Mouse (Mus musculus) colon, adult 2 months (tissue): ENCODE results near the gene Mageb18. TPM values are rescaled to one million over a fixed set of nuclear protein-coding genes. Genes with fewer than 3 reads are reported as not detected.

Source experiments
- polyA plus RNA-seq: library from polyadenylated mRNA; depleted of rRNA; stranded (reverse); fragments of >200 nt; gene quantifications from 2 replicates; pipeline ENCODE4 v1.2.3, GENCODE M21; 2012; rRNA removed

Mageb18 gene
- not detected in 2 replicates for polyA plus RNA-seq

DNA sequence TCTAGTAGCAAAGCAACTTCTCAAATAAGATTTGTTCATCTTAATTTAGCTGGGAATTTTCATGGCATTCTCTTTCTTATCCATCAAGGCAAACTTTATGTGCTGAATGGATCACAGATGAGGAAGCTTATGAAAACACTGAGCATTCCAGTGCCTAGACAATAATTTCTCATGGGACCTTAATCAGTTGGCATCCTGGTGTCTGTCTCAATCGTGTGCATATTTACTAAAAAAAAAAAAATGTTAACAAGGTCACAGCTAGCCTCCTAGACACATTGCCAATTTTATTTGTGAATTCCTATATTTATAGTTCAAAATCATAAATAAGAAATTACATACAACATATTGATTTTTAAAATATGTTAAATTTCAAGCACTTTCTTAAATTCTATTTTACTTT, at the start of gene Mageb18:
TSS of gene Mageb18 (minus strand) at position 101 of the 400 bp plus-strand sequence.

DNA sequence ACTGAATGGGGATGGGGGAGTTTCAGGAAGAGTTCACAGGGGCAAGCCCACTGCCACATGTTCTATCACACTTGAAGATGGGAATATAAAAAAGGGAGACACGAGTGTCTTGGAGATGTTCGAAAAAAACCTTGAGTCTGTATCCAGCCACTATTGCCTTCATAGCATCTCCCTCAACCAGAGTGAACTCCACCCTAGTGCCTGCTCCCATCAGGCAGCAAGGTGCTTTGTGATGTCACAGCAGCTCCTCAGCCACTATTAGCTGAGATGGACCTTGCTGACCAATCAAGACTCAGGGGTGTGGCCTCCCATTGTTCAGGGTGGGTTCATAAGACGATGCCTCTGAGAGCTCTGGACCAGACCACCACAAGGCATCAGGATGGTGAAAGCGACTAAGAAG, 109.7 kb downstream of the Mageb18 start, which contains the start of gene Gm5941:
TSS of gene Gm5941 (plus strand) at position 301 of the 400 bp plus-strand sequence.

Other genes with a start within 250 kb of the Mageb18 start
- gene Gm5941, start 109.6 kb downstream of the Mageb18 start, polyA plus RNA-seq: not detected in 2 replicates